Comparison of ENCODE assay signal across 28 mouse cellular contexts in the genomic region with DNA sequence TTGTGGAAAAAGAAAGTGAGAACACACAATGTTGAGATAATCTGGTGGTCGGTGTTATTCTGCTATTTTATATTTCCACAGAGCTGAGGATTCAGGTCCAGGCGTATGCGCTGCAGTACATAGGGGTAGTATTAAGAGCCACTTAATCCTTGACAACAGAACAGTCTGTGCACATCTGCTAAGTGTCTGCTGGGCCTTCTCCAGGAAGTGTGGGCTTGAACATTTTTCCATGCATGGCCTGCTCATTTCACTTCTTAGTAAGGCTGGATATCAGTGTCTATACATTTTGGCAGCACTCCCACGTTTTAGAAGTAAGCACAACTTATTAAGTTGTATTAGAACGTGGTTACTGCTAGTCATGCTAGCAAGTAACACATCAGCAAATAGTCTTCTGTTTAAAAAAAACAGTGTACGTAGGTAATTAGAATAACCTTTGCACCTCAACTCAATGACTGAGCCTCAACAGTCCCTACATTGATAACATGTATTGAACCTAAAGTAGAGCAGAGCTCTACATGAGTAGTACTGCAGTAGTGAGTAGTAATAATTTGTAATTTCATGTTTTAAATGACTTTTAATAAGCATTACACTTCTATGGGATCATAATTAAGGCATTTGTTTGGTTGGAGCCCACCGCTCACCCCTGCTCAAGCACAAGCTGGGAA. TPM values are rescaled to one million over a fixed set of nuclear protein-coding genes. Genes with fewer than 3 reads are reported as not detected.
DNase-seq lines count a peak whose midpoint lies in the region; ATAC-seq and TF ChIP-seq lines count a peak whose summit lies in the region.
"Had no signal": no experiment of that assay in that cellular context is flagged by ENCODE, and none has a peak within 500 bp of the region (broad histone marks: within the 10 kb centered on the region; RNA-seq: fewer than 3 reads in every experiment).

No protein-coding gene starts in this region.

- peaks cover 6% of the 10 kb centered on the region; the same call in 1 of the 2 replicates for H3K4me1 ChIP-seq in embryonic facial prominence, embryonic 14.5 days (ENCODE audit: control insufficient read depth, insufficient read depth, low read length)
- no peaks in the 10 kb centered on the region for H3K4me1 ChIP-seq in embryonic facial prominence, embryonic 10.5 days
- H3K4me1 ChIP-seq in stomach, embryonic 14.5 days (ENCODE audit: control insufficient read depth, insufficient read depth, low read length), result 0 out of 2 replicates have a peak, but pooled peaks cover 2% of the 10 kb centered on the region
- peaks cover 5% of the 10 kb centered on the region; the same call in 1 of the 2 replicates for H3K4me1 ChIP-seq in stomach, postnatal 0 days (replicated peaks; ENCODE audit: control insufficient read depth, insufficient read depth)
- no peaks in the 10 kb centered on the region for H3K4me1 ChIP-seq in intestine, postnatal 0 days (replicated peaks; ENCODE audit: control insufficient read depth, insufficient read depth, low read length)
- H3K4me1 ChIP-seq: hindbrain, embryonic 13.5 days had no signal

- H3K27me3 ChIP-seq in embryonic facial prominence, embryonic 14.5 days (replicated peaks; ENCODE audit: control insufficient read depth, insufficient read depth, low read length), result no peaks in the 10 kb centered on the region
- H3K27me3 ChIP-seq in embryonic facial prominence, embryonic 10.5 days (replicated peaks; ENCODE audit: low read depth, poor library complexity, severe bottlenecking), result no peaks in the 10 kb centered on the region
- H3K27me3 ChIP-seq in stomach, embryonic 14.5 days (ENCODE audit: control insufficient read depth, insufficient read depth, low read length), result no peaks in the 10 kb centered on the region
- H3K27me3 ChIP-seq in stomach, postnatal 0 days (ENCODE audit: control insufficient read depth, insufficient read depth, low read length), result no peaks in the 10 kb centered on the region
- no peaks in the 10 kb centered on the region for H3K27me3 ChIP-seq in intestine, postnatal 0 days (replicated peaks; ENCODE audit: control insufficient read depth, insufficient read depth, low read length)
- H3K27me3 ChIP-seq: embryonic facial prominence, embryonic 12.5 days; forebrain, embryonic 13.5 days; hindbrain, embryonic 13.5 days had no signal

- intact Hi-C loops in heart, postnatal 25 days (cut with DNase I), result no loop called here

- TF ChIP-seq EP300 in stomach, postnatal 0 days (optimal IDR thresholded peaks at IDR 0.05), result no peak

- H3K4me2 ChIP-seq in embryonic facial prominence, embryonic 14.5 days (ENCODE audit: low read depth, low read length), result no peak overlapping the region
- H3K4me2 ChIP-seq in stomach, embryonic 14.5 days (replicated peaks; ENCODE audit: low read depth, low read length), result no peak overlapping the region
- H3K4me2 ChIP-seq in stomach, postnatal 0 days (replicated peaks; ENCODE audit: low read depth), result no peak overlapping the region
- H3K4me2 ChIP-seq in intestine, postnatal 0 days (replicated peaks; ENCODE audit: low read depth), result no peak overlapping the region
- H3K4me2 ChIP-seq: embryonic facial prominence, embryonic 12.5 days; forebrain, embryonic 13.5 days; heart, embryonic 11.5 days; hindbrain, embryonic 13.5 days had no signal

- no peaks in the 10 kb centered on the region for H3K9me3 ChIP-seq in embryonic facial prominence, embryonic 14.5 days (ENCODE audit: control insufficient read depth, low read length)
- no peaks in the 10 kb centered on the region for H3K9me3 ChIP-seq in embryonic facial prominence, embryonic 10.5 days
- no peaks in the 10 kb centered on the region for H3K9me3 ChIP-seq in stomach, embryonic 14.5 days (ENCODE audit: control insufficient read depth, low read depth, low read length)
- no peaks in the 10 kb centered on the region for H3K9me3 ChIP-seq in stomach, postnatal 0 days (ENCODE audit: control insufficient read depth, low read length)
- H3K9me3 ChIP-seq in intestine, postnatal 0 days (ENCODE audit: control insufficient read depth), result no peaks in the 10 kb centered on the region
- H3K9me3 ChIP-seq: embryonic facial prominence, embryonic 12.5 days; forebrain, embryonic 10.5 days; forebrain, embryonic 13.5 days; hindbrain, embryonic 10.5 days; hindbrain, embryonic 13.5 days had no signal

- no peaks in the 10 kb centered on the region for H3K36me3 ChIP-seq in embryonic facial prominence, embryonic 14.5 days (ENCODE audit: control insufficient read depth, insufficient read depth, low read length)
- no peaks in the 10 kb centered on the region for H3K36me3 ChIP-seq in embryonic facial prominence, embryonic 10.5 days (replicated peaks)
- no peaks in the 10 kb centered on the region for H3K36me3 ChIP-seq in stomach, embryonic 14.5 days (ENCODE audit: control insufficient read depth, insufficient read depth, low read length)
- no peaks in the 10 kb centered on the region for H3K36me3 ChIP-seq in stomach, postnatal 0 days (ENCODE audit: control insufficient read depth, insufficient read depth, low read length)
- 0 out of 2 replicates have a peak, but pooled peaks cover 7% of the 10 kb centered on the region for H3K36me3 ChIP-seq in intestine, postnatal 0 days (ENCODE audit: control insufficient read depth, insufficient read depth)
- H3K36me3 ChIP-seq: embryonic facial prominence, embryonic 12.5 days; hindbrain, embryonic 10.5 days; hindbrain, embryonic 13.5 days had no signal

- TF ChIP-seq CTCF in stomach, postnatal 0 days (IDR thresholded peaks at IDR 0.05; ENCODE audit: low read depth), result no peak
- TF ChIP-seq CTCF in intestine, postnatal 0 days (IDR thresholded peaks at IDR 0.05; ENCODE audit: low read depth), result no peak

- no peak overlapping the region for H3K27ac ChIP-seq in embryonic facial prominence, embryonic 14.5 days (replicated peaks; ENCODE audit: low read depth, low read length)
- no peak overlapping the region for H3K27ac ChIP-seq in embryonic facial prominence, embryonic 10.5 days (replicated peaks)
- no peak overlapping the region for H3K27ac ChIP-seq in stomach, embryonic 14.5 days (ENCODE audit: low read length)
- no peak overlapping the region for H3K27ac ChIP-seq in stomach, postnatal 0 days (replicated peaks)
- H3K27ac ChIP-seq in intestine, postnatal 0 days (ENCODE audit: low read depth, low read length), result peak overlapping the region; percentile 57; the same call in 1 of the 2 replicates
- H3K27ac ChIP-seq: embryonic facial prominence, embryonic 12.5 days; forebrain, embryonic 10.5 days; forebrain, embryonic 13.5 days; hindbrain, embryonic 10.5 days; hindbrain, embryonic 13.5 days; hindbrain, postnatal 0 days had no signal

- H3K9ac ChIP-seq in embryonic facial prominence, embryonic 14.5 days (ENCODE audit: low read depth, low read length), result no peak overlapping the region
- no peak overlapping the region for H3K9ac ChIP-seq in stomach, embryonic 14.5 days (replicated peaks; ENCODE audit: low read depth, low read length)
- no peak overlapping the region for H3K9ac ChIP-seq in stomach, postnatal 0 days (ENCODE audit: low read length)
- H3K9ac ChIP-seq in intestine, postnatal 0 days (ENCODE audit: low read depth, low read length), result no peak overlapping the region
- H3K9ac ChIP-seq: embryonic facial prominence, embryonic 12.5 days; forebrain, embryonic 13.5 days; hindbrain, embryonic 13.5 days had no signal

- no peak overlapping the region for H3K4me3 ChIP-seq in embryonic facial prominence, embryonic 14.5 days (ENCODE audit: low read depth, low read length)
- no peak overlapping the region for H3K4me3 ChIP-seq in embryonic facial prominence, embryonic 10.5 days
- H3K4me3 ChIP-seq in stomach, embryonic 14.5 days (ENCODE audit: low read depth, low read length), result no peak overlapping the region
- no peak overlapping the region for H3K4me3 ChIP-seq in stomach, postnatal 0 days (ENCODE audit: low read depth, low read length)
- no peak overlapping the region for H3K4me3 ChIP-seq in intestine, postnatal 0 days (ENCODE audit: low read depth, low read length)
- H3K4me3 ChIP-seq: embryonic facial prominence, embryonic 12.5 days; erythroblast, embryonic 14.5 days; forebrain, embryonic 10.5 days; forebrain, embryonic 13.5 days; hindbrain, embryonic 10.5 days; hindbrain, embryonic 13.5 days had no signal

- ATAC-seq in embryonic facial prominence, embryonic 14.5 days (ENCODE audit: low read depth), result no peak
- ATAC-seq in stomach, embryonic 14.5 days (ENCODE audit: insufficient number of reproducible peaks, insufficient read depth, low FRiP score, low read depth), result peak; percentile 53; the same call in 1 of the 2 replicates
- ATAC-seq in stomach, postnatal 0 days (ENCODE audit: low FRiP score, low TSS enrichment), result no peak
- ATAC-seq in intestine, postnatal 0 days, result peak; percentile 80
- ATAC-seq: activated CD4-positive, CD25-positive, alpha-beta regulatory T cell, adult 4 months; forebrain, embryonic 13.5 days; forebrain, embryonic 16.5 days; hindbrain, postnatal 0 days had no signal

- peak; percentile 67 for DNase-seq in embryonic facial prominence, embryonic 14.5 days (ENCODE audit: low spot score)
- DNase-seq in embryonic facial prominence, embryonic 10.5 days (ENCODE audit: low spot score), result no peak
- no peak for DNase-seq in stomach, postnatal 0 days (ENCODE audit: low spot score)
- DNase-seq in left cerebral cortex, adult 18-20 months (ENCODE audit: low spot score in 2 of 2), result no peak
- no peak for DNase-seq in heart, postnatal 25 days (ENCODE audit: low spot score)
- no peak for DNase-seq in cerebellum, adult 9-10 months
- DNase-seq: adrenal gland, postnatal 10 days; adrenal gland, postnatal 36 days; cerebellum, adult 11 months; cerebellum, adult 8-10 months; cerebellum, postnatal 14 days; gastrocnemius, postnatal 10 days; gastrocnemius, postnatal 36 days; heart, postnatal 36 days had no signal

- 71% methylated on average over 7 of the region's 7 CpGs for WGBS in embryonic facial prominence, embryonic 14.5 days
- 92% methylated on average over 7 of the region's 7 CpGs for WGBS in embryonic facial prominence, embryonic 10.5 days
- WGBS in stomach, embryonic 14.5 days, result 69% methylated on average over 7 of the region's 7 CpGs
- 55% methylated on average over 7 of the region's 7 CpGs for WGBS in stomach, postnatal 0 days
- WGBS in intestine, postnatal 0 days, result 52% methylated on average over 7 of the region's 7 CpGs

RNA-seq across cellular contexts. Expression of a gene that starts 14.8 kb away (rescaled TPM):
- polyA plus RNA-seq in embryonic facial prominence, embryonic 14.5 days (2014; fragmentation: Nextera tagmentation; extraction: Ambion mirVana), result 6.3 and 6.6 TPM in 2 replicates
- 6.0 and 7.2 TPM in 2 replicates for polyA plus RNA-seq in embryonic facial prominence, embryonic 10.5 days (2016; fragmentation: Nextera tagmentation; extraction: Ambion mirVana)
- 7.6 and 8.8 TPM in 2 replicates for polyA plus RNA-seq in stomach, embryonic 14.5 days (2014; fragmentation: Nextera tagmentation; extraction: Ambion mirVana)
- polyA plus RNA-seq in stomach, postnatal 0 days (2015; fragmentation: Nextera tagmentation; extraction: Ambion mirVana), result 3.5 and 3.8 TPM in 2 replicates
- 3.9 and 4.1 TPM in 2 replicates for polyA plus RNA-seq in intestine, postnatal 0 days (2015; fragmentation: Nextera tagmentation; extraction: Ambion mirVana)
- 10 to 100 TPM; 14.6 to 15.2 TPM for total RNA-seq in left cerebral cortex, adult 18-20 months (2021)
- total RNA-seq in heart, postnatal 25 days (2021), result 10 to 100 TPM; 15.4 to 16.4 TPM
- polyA plus RNA-seq: erythroblast, embryonic 14.5 days had no signal

RNA-seq across cellular contexts. Expression of a gene that starts 15.1 kb away (rescaled TPM):
- polyA plus RNA-seq in embryonic facial prominence, embryonic 14.5 days (2014; fragmentation: Nextera tagmentation; extraction: Ambion mirVana), result 0.60 and 2.8 TPM in 2 replicates
- 0.16 TPM in 1 of 2 replicates, not detected in the other for polyA plus RNA-seq in embryonic facial prominence, embryonic 10.5 days (2016; fragmentation: Nextera tagmentation; extraction: Ambion mirVana)
- 0.12 and 0.95 TPM in 2 replicates for polyA plus RNA-seq in stomach, embryonic 14.5 days (2014; fragmentation: Nextera tagmentation; extraction: Ambion mirVana)
- polyA plus RNA-seq in stomach, postnatal 0 days (2015; fragmentation: Nextera tagmentation; extraction: Ambion mirVana), result 0.22 and 0.24 TPM in 2 replicates
- polyA plus RNA-seq in intestine, postnatal 0 days (2015; fragmentation: Nextera tagmentation; extraction: Ambion mirVana), result 0.38 and 0.44 TPM in 2 replicates
- not detected for total RNA-seq in left cerebral cortex, adult 18-20 months (2021)
- 1 to 10 TPM; 3.0 to 3.6 TPM for total RNA-seq in heart, postnatal 25 days (2021)
- total RNA-seq: adrenal gland, adult 18-20 months; ES-E14 had no signal
- polyA plus RNA-seq: embryonic facial prominence, embryonic 12.5 days; erythroblast, embryonic 14.5 days; forebrain, embryonic 10.5 days had no signal

Comparison
In these comparisons a context has a peak if more than half of its experiments do, and no peak if none do; other contexts are left out.
1. ATAC-seq: peak in stomach, embryonic 14.5 days (single experiment) and intestine, postnatal 0 days (single experiment); none in embryonic facial prominence, embryonic 14.5 days (single experiment) and stomach, postnatal 0 days (single experiment).